Mouse (Mus musculus) spleen, adult 2 months (tissue): Measurements from ENCODE around the gene Snta1. TPM values are rescaled to one million over a fixed set of nuclear protein-coding genes. Genes with fewer than 3 reads are reported as not detected.

ENCODE experiments used
- DNase-seq, 2 experiments: peaks; one replicate each; pipeline versions ENCODE4 v3.0.0 to v3.0.0-alpha.2; 2012 to 2021; ENCODE audit warnings: low spot score in 2 of 2, low read depth in 1 of 2
- H3K27ac ChIP-seq: fragments of 200-500 bp; 2 replicates; pipeline ENCODE4 v1.5.1; 2012; ENCODE audit warnings: low read length, inconsistent platforms; ENCODE audit not compliant: insufficient read depth
- H3K27me3 ChIP-seq: fragments of 200-500 bp; 2 replicates; pipeline ENCODE4 v1.6.1; 2012; ENCODE audit warnings: mild to moderate bottlenecking, moderate library complexity, low read length, inconsistent platforms; ENCODE audit not compliant: control insufficient read depth, insufficient read depth
- H3K36me3 ChIP-seq: fragments of 200-500 bp; 2 replicates; pipeline ENCODE4 v1.6.1; 2012; ENCODE audit warnings: mild to moderate bottlenecking, low read length, inconsistent platforms; ENCODE audit not compliant: control insufficient read depth, insufficient read depth
- H3K4me1 ChIP-seq: fragments of 200-500 bp; 2 replicates; pipeline ENCODE4 v1.6.1; 2011; ENCODE audit warnings: inconsistent platforms; ENCODE audit not compliant: control insufficient read depth, insufficient read depth, insufficient read length
- H3K4me3 ChIP-seq: fragments of 200-500 bp; 2 replicates; pipeline ENCODE4 v1.5.1; 2011; ENCODE audit warnings: mild to moderate bottlenecking, inconsistent platforms; ENCODE audit not compliant: insufficient read depth, insufficient read length; ENCODE audit errors: extremely low read depth
- CTCF ChIP-seq: fragments of 200-500 bp; IDR thresholded peaks from 2 replicates; pipeline ENCODE4 v1.5.1; 2011; ENCODE audit warnings: mild to moderate bottlenecking, inconsistent platforms; ENCODE audit not compliant: insufficient read depth, insufficient read length, insufficient replicate concordance; ENCODE audit errors: extremely low read depth
- POLR2A ChIP-seq: fragments of 200-500 bp; IDR thresholded peaks from 2 replicates; pipeline ENCODE4 v1.6.1; 2011; ENCODE audit warnings: low read depth, low read length, inconsistent platforms
- WGBS: fragments of 180-500 bp; shearing (Covaris S2); methylation state at CpG from one replicate; pipeline ENCODE4 v1.1.7; 2018; 5-methylcytosine and 5-hydroxymethylcytosine counted together
- polyA plus RNA-seq: library from polyadenylated mRNA; depleted of rRNA; stranded (reverse); fragments of >200 nt; gene quantifications from 2 replicates; pipeline ENCODE4 v1.2.3, GENCODE M21; 2012

Snta1 gene
- polyA plus RNA-seq, 1 experiment = 12.1 TPM

- 54% methylated on average over 2 of the region's 2 CpGs for WGBS
- H3K27ac ChIP-seq = no peak overlapping the region
- DNase-seq = no peak
Measured at GRCm38 (mm10) chr2:154432696-154433095, 24.8 kb upstream of the Snta1 start.

DNA sequence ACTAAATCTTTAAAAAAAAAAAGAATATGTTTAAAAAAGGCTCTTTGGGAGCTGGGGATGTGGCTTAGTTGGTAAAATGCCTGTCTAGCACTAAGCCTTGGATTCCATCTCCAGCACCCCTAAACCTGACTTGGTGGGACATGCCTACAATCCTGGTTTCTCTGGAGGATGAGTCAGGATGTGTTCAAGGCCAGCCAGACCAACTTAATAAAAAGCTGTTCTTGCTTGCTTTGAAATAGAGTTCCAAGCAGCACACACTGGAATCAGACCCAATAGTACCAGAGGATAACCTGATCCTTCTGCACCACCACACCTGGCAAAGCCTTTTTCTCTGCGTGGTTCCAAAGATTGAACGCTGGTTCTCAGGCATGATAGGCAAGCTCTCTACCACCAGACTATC lies 22.7 kb upstream of the Snta1 start:
- WGBS = 96% methylated on average over 2 of the region's 2 CpGs
- DNase-seq = no peak
- no peak overlapping the region for H3K27ac ChIP-seq
- H3K4me1 ChIP-seq = no peaks in the 10 kb centered on the region
- no peaks in the 10 kb centered on the region for H3K36me3 ChIP-seq
- no peak for TF ChIP-seq CTCF
- TF ChIP-seq POLR2A = no peak
- H3K4me3 ChIP-seq = no peak overlapping the region
- H3K27me3 ChIP-seq = no peaks in the 10 kb centered on the region

More at GRCm38 (mm10) chr2:154432696-154433095, 24.8 kb upstream of the Snta1 start:
- Histone ChIP-seq H3K36me3 (no peaks in the 10 kb centered on the region), H3K4me3 (no peak overlapping the region), H3K4me1 (peaks cover 3% of the 10 kb centered on the region; the same call in 1 of the 2 replicates), H3K27me3 (no peaks in the 10 kb centered on the region)
- TF ChIP-seq CTCF = no peak
- TF ChIP-seq POLR2A = no peak

GRCm38 (mm10) chr2:154427853-154428360 lies 20.0 kb upstream of the Snta1 start:
- no peaks in the 10 kb centered on the region for H3K36me3 ChIP-seq
- DNase-seq = no peak
- WGBS = 80% methylated on average over 17 of the region's 17 CpGs
- TF ChIP-seq CTCF = no peak
- no peak for TF ChIP-seq POLR2A
- H3K4me1 ChIP-seq = no peaks in the 10 kb centered on the region
- H3K27me3 ChIP-seq = no peaks in the 10 kb centered on the region
- no peak overlapping the region for H3K27ac ChIP-seq
- H3K4me3 ChIP-seq = no peak overlapping the region

DNA sequence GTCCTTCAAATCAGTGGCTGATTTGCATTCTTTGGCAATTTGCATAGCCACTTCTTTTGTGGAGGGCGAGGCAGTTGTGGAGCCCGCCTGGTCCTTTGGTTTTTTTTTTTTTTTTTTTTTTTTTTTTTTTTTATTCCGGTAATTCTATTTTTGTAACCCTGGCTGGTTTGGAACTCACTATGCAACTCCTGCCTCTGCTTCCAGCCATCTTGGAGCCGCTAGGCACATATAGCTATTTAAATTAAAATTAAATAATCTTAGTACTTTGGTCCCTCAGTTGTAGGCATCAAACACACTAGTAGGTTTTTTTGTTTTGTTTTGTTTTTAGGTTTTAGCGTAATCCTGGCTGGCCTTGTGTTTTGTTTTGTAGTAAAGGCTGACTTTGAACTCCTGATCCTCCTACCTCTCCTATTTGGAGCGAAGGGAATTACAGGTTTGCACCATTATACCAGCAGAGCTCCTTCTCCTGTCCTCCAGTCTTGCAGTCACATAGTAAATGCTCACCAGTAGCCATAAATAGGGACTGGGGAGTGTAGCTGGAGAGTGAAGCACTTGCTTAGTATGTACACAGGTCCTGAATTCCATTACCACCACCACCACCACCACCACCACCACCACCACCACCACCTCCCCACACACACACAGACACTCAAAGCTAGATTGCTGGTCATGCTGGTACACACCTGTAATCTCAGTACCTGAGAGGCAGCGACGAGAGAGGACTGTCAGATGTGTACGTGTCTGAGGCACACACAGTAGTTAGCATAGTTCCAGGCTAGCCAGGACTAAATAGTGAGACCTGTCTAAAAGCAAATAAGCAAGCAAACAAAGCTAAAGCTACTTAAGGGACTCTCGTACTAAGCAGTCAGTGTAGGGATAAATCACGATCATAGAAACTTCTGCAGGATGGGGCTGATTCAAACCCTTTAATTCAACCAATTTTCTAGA lies 19.3 kb upstream of the Snta1 start:
- no peak for TF ChIP-seq CTCF
- TF ChIP-seq POLR2A = no peak
- H3K36me3 ChIP-seq = no peaks in the 10 kb centered on the region
- WGBS = 74% methylated on average over 11 of the region's 11 CpGs
- no peaks in the 10 kb centered on the region for H3K4me1 ChIP-seq
- DNase-seq = no peak
- peak overlapping the region; percentile 36; the same call in 1 of the 2 replicates for H3K4me3 ChIP-seq
- no peaks in the 10 kb centered on the region for H3K27me3 ChIP-seq
- no peak overlapping the region for H3K27ac ChIP-seq

DNA sequence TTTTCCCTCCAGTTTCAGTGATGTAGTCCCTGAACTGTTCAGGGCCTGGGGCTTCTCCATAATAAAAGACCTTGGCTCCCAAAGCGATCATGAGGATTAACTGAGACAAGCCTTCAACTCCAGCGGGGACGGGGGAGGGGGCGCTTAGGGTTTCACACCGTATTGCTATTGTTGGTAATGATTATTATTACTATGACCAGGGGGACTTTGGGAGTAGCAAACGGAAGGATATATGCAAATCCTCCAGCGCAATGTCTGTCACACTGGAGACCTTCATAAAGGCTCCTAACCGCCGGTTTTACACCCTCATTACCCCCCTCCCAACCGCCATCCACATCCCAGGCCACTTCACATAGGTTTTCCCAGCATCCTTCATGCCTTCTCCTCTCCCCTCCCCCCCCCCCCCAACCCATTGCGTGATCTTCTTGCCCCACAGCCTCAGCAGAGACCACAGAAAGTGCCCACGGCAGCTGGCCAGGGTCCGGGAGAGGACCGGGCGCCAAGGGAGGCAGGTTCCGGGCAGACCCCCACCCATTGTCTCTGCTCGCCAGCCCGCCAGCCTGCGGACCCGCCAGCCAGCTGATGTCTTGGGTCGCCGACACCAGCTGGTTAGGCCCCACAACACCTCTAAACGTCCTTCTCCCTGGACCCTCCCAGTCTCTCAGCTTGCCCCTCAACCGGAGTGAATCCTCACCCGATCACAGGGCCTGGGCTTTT lies 18.4 kb upstream of the Snta1 start:
- no peak for DNase-seq
- Histone ChIP-seq H3K4me3 (peak overlapping the region; percentile 36; the same call in 1 of the 2 replicates), H3K36me3 (no peaks in the 10 kb centered on the region), H3K27me3 (no peaks in the 10 kb centered on the region), H3K4me1 (no peaks in the 10 kb centered on the region), H3K27ac (no peak overlapping the region)
- WGBS = 35% methylated on average over 25 of the region's 25 CpGs
- no peak for TF ChIP-seq POLR2A
- no peak for TF ChIP-seq CTCF

GRCm38 (mm10) chr2:154425522-154425921 lies 17.6 kb upstream of the Snta1 start:
- H3K27ac ChIP-seq = no peak overlapping the region
- H3K4me1 ChIP-seq = no peaks in the 10 kb centered on the region
- TF ChIP-seq CTCF = no peak
- no peak for TF ChIP-seq POLR2A
- no peak for DNase-seq
- no peaks in the 10 kb centered on the region for H3K27me3 ChIP-seq
- H3K36me3 ChIP-seq = no peaks in the 10 kb centered on the region
- H3K4me3 ChIP-seq = no peak overlapping the region
- WGBS = 84% methylated on average over 3 of the region's 3 CpGs
